Mouse (Mus musculus) gastrocnemius, postnatal 36 days (tissue): ENCODE measurements around the gene Foxj3. TPM values are rescaled to one million over a fixed set of nuclear protein-coding genes. Genes with fewer than 3 reads are reported as not detected.
"Not testable (repeated sequence)": the region's sequence is repeated elsewhere in the genome, so short reads cannot be mapped to it uniquely, and the experiment has no call there.

Experiments
- DNase-seq, 2 experiments: peaks; one replicate each; pipeline ENCODE4 v3.0.0; 2022
- intact Hi-C: fragments of 180-260 bp; cut with DNase I; formaldehyde crosslinking; loops from one replicate; pipeline ENCODE4 v1.15.1; 2025
- long read RNA-seq, 2 experiments: library from polyadenylated mRNA; stranded (forward); transcript quantifications; one replicate each; pipeline ENCODE4 v2.0.0; 2021
- total RNA-seq, 2 experiments: library from RNA; stranded (reverse); gene quantifications; 2 replicates each; pipeline ENCODE4 v1.2.3; 2021

Foxj3 gene
- total RNA-seq, result 10 to 100 TPM; 22.0 to 24.6 TPM
- long read RNA-seq, experiment 1, full-length matches to known transcripts, result 3 of 8 reads
- long read RNA-seq, experiment 1, partial matches to known transcripts, result 1 of 8 reads
- long read RNA-seq, experiment 1, other reads (novel, unspliced or antisense), result 4 of 8 reads
- long read RNA-seq, experiment 2, full-length matches to known transcripts, result 2 of 11 reads
- long read RNA-seq, experiment 2, partial matches to known transcripts, result 9 of 11 reads
- long read RNA-seq, experiment 2, other reads (novel, unspliced or antisense), result 0 of 11 reads

- intact Hi-C loops, result loop anchor here (5.0 kb wide), 3 partner anchors 114 to 289 kb away; partner anchors contain the start of genes Hivep3, Ppcs and Zmynd12
- not testable (repeated sequence) for DNase-seq
Measured at GRCm38 (mm10) chr4:119536615-119537014, at the start of gene Foxj3. TSS of gene Foxj3 (plus strand) at chr4:119537004.

GRCm38 (mm10) chr4:119489666-119490065 lies 47.1 kb upstream of the Foxj3 start:
- intact Hi-C loops, result loop anchor here (5.0 kb wide), 1 partner anchor 57 kb away; no protein-coding TSS in a partner anchor
- no peak for DNase-seq

- intact Hi-C loops, result loop anchor here (5.0 kb wide), 1 partner anchor 59 kb away; no protein-coding TSS in a partner anchor
- no peak for DNase-seq
Measured at GRCm38 (mm10) chr4:119490806-119491205, 46.0 kb upstream of the Foxj3 start.

GRCm38 (mm10) chr4:119492291-119492932 lies 44.4 kb upstream of the Foxj3 start, which contains the start of gene Rimkla:
TSS of gene Rimkla (minus strand) at chr4:119492628.
- intact Hi-C loops, result loop anchor here (5.0 kb wide), 1 partner anchor 60 kb away; no protein-coding TSS in a partner anchor
- peak; percentile 29 to 47 for DNase-seq

GRCm38 (mm10) chr4:119492933-119493327 lies 43.9 kb upstream of the Foxj3 start:
- no peak for DNase-seq
- intact Hi-C loops, result loop anchor here (5.0 kb wide), 1 partner anchor 61 kb away; no protein-coding TSS in a partner anchor

GRCm38 (mm10) chr4:119498319-119498848 lies 38.4 kb upstream of the Foxj3 start:
- DNase-seq, result no peak
- intact Hi-C loops, result no loop called here

- intact Hi-C loops, result no loop called here
- DNase-seq, result no peak
Measured at GRCm38 (mm10) chr4:119511591-119511990, 25.2 kb upstream of the Foxj3 start.

- intact Hi-C loops, result no loop called here
- DNase-seq, result no peak
Measured at GRCm38 (mm10) chr4:119512731-119513141, 24.1 kb upstream of the Foxj3 start.

GRCm38 (mm10) chr4:119523575-119523974 lies 13.2 kb upstream of the Foxj3 start:
- DNase-seq, result no peak
- intact Hi-C loops, result no loop called here

- intact Hi-C loops, result no loop called here
- DNase-seq, result no peak
Measured at GRCm38 (mm10) chr4:119524010-119524409, 12.8 kb upstream of the Foxj3 start.

- intact Hi-C loops, result no loop called here
- DNase-seq, result no peak
Measured at GRCm38 (mm10) chr4:119524466-119524865, 12.3 kb upstream of the Foxj3 start.

GRCm38 (mm10) chr4:119526329-119526845 lies 10.4 kb upstream of the Foxj3 start:
- intact Hi-C loops, result no loop called here
- no peak for DNase-seq

- no peak for DNase-seq
- intact Hi-C loops, result loop anchor here (2.0 kb wide), 1 partner anchor 101 kb away; no protein-coding TSS in a partner anchor
Measured at GRCm38 (mm10) chr4:119531813-119532212, 5.0 kb upstream of the Foxj3 start.

GRCm38 (mm10) chr4:119535103-119535502 lies 1.7 kb upstream of the Foxj3 start:
- no peak for DNase-seq
- intact Hi-C loops, result loop anchor here (5.0 kb wide), 3 partner anchors 113 to 288 kb away; partner anchors contain the start of genes Hivep3, Ppcs and Zmynd12

GRCm38 (mm10) chr4:119537436-119537835 lies 632 bp downstream of the Foxj3 start:
- DNase-seq, result no peak
- intact Hi-C loops, result loop anchor here (5.0 kb wide), 3 partner anchors 115 to 290 kb away; partner anchors contain the start of genes Hivep3, Ppcs and Zmynd12

GRCm38 (mm10) chr4:119539031-119539824 lies 2.4 kb downstream of the Foxj3 start, which contains the start of gene Frg2f1:
TSS of gene Frg2f1 (minus strand) at chr4:119539529.
- intact Hi-C loops, result loop anchor here (5.0 kb wide), 3 partner anchors 117 to 292 kb away; partner anchors contain the start of genes Hivep3, Ppcs and Zmynd12
- peak; percentile 92 to 95 for DNase-seq

GRCm38 (mm10) chr4:119539836-119540532 lies 3.2 kb downstream of the Foxj3 start:
- peak; percentile 28 to 37 for DNase-seq
- intact Hi-C loops, result loop anchor here (5.0 kb wide), 3 partner anchors 118 to 293 kb away; partner anchors contain the start of genes Hivep3, Ppcs and Zmynd12

- DNase-seq, result no peak
- intact Hi-C loops, result no loop called here
Measured at GRCm38 (mm10) chr4:119540533-119540890, 3.7 kb downstream of the Foxj3 start.

- intact Hi-C loops, result no loop called here
- DNase-seq, result no peak
Measured at GRCm38 (mm10) chr4:119550864-119551263, 14.1 kb downstream of the Foxj3 start.
